Mouse (Mus musculus): ENCODE results near the gene Slc4a1. TPM values are rescaled to one million over a fixed set of nuclear protein-coding genes. Genes with fewer than 3 reads are reported as not detected.
"Not testable (repeated sequence)": the region's sequence is repeated elsewhere in the genome, so short reads cannot be mapped to it uniquely, and the experiment has no call there.

Slc4a1 gene
- total RNA-seq (2015) (1.1 and 2.0 TPM in 2 replicates), total RNA-seq (2017) (0.61 and 0.62 TPM in 2 replicates)

- ATAC-seq (replicated peaks; ENCODE audit: poor library complexity) = not testable (repeated sequence)
Measured at GRCm38 (mm10) chr11:102366103-102366502, at the start of gene Slc4a1. Gene Slc4a1, minus strand, starts transcription at chr11:102366203.

- no peak for ATAC-seq (replicated peaks; ENCODE audit: poor library complexity)
Measured at GRCm38 (mm10) chr11:102415034-102415802, 49.2 kb upstream of the Slc4a1 start.

DNA sequence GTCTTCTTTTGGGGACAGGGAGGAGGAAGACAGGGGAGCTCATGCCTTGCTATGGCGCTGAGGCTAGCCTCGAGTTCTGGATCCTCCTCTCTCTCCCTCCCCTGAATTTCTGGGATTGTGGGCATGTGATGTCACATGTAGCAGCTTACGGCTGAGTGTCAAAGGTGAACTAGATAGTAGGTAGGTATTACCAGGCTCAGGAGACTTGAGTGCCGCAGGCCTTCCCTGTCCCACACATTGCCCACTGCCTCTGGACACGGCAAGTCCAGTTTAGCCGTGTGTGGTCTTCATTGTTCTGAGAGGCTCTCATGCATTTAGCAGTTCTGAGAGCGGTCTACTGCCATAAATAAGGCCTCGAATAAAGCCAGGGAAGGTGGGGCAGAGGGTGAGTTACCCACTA is 47.1 kb upstream of the Slc4a1 start:
- ATAC-seq (replicated peaks; ENCODE audit: poor library complexity) = no peak

DNA sequence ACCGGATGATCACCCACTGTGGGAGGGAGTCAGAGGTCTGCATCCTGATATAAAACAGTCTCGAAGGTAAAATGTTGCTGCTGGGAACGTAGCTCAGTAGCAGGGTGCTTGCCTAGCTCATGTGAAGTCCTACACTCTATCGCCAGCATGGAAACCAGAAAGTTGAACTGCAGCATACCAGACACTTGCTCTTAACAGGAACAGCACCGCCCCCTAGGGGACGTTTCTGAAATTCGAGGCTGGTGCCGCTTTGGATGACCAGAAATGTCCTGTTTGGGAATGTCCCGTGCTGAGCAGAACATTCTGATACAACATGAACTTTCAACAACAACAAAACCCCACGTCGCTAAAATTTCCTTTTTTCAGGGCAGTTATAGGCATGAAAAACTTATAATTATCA is 45.7 kb upstream of the Slc4a1 start:
- ATAC-seq (replicated peaks; ENCODE audit: poor library complexity) = peak; percentile 43

GRCm38 (mm10) chr11:102411061-102411460 is 45.1 kb upstream of the Slc4a1 start:
- no peak for ATAC-seq (replicated peaks; ENCODE audit: poor library complexity)

DNA sequence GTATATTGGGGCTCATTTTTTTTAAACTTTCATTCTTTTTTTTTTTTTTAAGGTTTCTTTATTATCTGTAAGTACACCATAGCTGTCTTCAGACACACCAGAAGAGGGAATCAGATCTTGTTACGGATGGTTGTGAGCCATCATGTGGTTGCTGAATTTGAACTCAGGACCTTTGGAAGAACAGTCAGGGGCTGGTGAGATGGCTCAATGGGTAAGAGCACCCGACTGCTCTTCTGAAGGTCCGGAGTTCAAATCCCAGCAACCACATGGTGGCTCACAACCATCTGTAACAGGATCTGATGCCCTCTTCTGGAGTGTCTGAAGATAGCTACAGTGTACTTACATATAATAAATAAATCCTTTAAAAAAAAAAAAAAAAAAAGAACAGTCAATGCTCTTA is 44.3 kb upstream of the Slc4a1 start:
- not testable (repeated sequence) for ATAC-seq (replicated peaks; ENCODE audit: poor library complexity)

- ATAC-seq (replicated peaks; ENCODE audit: poor library complexity) = no peak
Measured at GRCm38 (mm10) chr11:102409795-102410330, 43.9 kb upstream of the Slc4a1 start.

- no peak for ATAC-seq (replicated peaks; ENCODE audit: poor library complexity)
Measured at GRCm38 (mm10) chr11:102408888-102409794, 43.1 kb upstream of the Slc4a1 start.

GRCm38 (mm10) chr11:102408344-102408876 is 42.4 kb upstream of the Slc4a1 start:
- ATAC-seq (replicated peaks; ENCODE audit: poor library complexity) = peak; percentile 84

DNA sequence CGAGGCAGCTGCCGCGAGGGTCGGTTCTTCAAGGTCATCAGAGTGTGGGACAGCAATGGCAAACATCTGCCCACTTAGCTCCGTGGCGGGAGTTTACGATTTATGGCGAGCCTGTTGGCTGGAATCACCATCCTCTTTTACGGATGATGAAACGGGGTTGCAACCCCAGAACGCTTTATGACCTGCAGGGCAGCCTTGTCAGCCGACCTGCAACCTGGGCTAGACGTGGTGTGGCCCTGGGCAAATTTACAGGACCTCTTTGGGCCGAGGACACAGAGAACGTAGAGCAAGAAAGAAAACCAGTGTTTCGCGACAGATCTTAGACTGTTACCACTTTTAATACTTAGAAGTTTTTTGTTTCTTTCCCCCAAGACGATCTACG is 41.8 kb upstream of the Slc4a1 start, which contains the start of gene Slc25a39:
Slc25a39 (minus strand) TSS at position 113 of the 382 bp plus-strand sequence.
- ATAC-seq (replicated peaks; ENCODE audit: poor library complexity) = peak; percentile 20; the same call in 1 of the 2 replicates

- peak; percentile 65 for ATAC-seq (replicated peaks; ENCODE audit: poor library complexity)
Measured at GRCm38 (mm10) chr11:102406900-102407833, 41.2 kb upstream of the Slc4a1 start.

DNA sequence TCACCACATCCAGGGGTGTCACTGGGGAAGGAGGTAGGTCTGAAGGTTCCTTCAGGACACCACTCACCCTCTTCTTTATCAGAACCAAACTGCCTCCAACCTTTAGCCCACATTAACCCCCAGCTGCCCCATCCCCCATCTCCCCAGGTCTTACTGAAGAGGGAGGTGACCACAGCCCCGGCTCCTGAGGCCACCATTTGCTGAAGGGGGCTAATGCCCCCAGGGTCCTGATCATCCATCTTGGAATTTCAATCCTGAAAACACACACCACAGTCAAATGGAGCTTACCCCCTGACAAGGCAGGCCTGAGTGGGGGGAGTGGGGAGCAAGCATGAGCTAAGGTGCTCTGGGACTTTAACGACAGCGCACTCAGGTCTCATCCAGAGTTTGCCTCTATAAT is 40.4 kb upstream of the Slc4a1 start:
- no peak for ATAC-seq (replicated peaks; ENCODE audit: poor library complexity)

DNA sequence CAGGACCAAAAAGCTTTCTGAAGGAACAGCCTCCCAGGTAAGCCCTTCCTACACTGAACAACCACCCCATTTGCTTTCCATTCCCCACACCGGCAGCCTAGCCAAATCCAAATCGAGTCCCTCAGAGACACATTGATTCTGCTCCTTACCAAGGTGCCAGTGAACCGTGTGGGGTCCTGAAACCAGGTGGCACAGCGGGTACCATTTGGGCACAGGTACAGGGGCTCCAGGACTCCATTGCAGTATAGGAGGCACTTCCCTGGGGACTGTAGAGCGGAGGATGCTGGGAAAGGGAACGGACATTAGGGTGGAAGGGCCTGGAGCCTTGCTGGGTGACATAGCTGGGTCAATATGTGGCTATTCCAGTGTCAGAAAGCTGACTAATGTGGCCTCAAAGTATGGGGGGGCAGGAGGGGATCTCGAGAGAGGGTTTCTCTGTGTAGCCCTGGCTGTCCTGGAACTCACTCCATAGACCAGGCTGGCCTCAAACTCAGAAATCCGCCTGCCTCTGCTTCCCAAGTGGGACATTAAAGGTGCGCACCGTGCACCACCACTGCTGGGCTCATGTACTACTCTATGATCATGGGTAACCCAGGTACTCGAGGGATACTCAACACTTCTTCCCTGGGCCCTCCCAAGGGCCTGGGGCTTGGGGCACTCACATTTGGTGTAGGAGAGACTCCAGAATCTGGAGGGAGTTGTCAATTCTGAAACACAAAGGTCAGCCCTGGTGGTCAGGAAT is 39.7 kb upstream of the Slc4a1 start:
- no peak for ATAC-seq (replicated peaks; ENCODE audit: poor library complexity)

DNA sequence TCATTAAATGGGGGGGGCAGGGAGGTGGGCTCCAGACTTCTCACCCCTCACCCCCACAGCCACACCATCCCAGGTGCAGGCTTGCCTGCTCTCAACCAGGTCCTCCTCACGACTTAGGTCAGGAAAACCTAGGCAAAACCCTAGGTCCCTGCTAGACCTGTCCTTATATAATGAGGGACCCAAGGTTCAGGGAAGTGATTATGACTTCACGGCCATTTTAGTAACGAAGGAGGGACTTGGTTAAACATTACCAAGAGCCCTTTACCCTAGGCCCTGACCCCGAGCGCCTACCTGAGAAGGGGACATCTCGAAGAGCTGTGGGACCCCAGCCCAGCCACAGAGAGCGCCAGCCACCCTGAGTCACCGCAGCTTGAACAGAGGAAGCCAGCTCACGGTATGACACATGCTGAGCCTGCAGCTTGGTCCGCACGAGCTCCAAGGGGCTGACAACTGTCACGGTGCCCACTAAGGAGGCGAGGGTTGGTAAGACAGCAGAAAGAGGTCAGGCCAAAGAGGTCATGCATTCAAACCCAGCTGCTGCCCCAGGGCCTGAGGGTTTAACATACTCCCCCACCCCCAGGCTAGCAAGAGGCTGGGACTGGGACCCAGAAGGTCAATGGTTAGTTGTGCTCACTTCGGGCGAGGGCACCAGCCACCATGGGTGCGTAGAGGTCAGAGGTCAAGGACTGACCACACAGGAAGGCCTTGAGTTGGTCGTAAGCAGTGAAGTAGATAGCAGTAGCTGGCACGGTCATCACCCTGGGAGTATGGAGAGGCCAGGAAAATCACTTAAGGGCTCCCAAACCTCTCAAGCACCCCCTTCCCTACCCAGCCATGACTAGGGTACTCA is 38.4 kb upstream of the Slc4a1 start:
- ATAC-seq (replicated peaks; ENCODE audit: poor library complexity) = no peak

GRCm38 (mm10) chr11:102403657-102404056 is 37.7 kb upstream of the Slc4a1 start:
- ATAC-seq (replicated peaks; ENCODE audit: poor library complexity) = no peak

DNA sequence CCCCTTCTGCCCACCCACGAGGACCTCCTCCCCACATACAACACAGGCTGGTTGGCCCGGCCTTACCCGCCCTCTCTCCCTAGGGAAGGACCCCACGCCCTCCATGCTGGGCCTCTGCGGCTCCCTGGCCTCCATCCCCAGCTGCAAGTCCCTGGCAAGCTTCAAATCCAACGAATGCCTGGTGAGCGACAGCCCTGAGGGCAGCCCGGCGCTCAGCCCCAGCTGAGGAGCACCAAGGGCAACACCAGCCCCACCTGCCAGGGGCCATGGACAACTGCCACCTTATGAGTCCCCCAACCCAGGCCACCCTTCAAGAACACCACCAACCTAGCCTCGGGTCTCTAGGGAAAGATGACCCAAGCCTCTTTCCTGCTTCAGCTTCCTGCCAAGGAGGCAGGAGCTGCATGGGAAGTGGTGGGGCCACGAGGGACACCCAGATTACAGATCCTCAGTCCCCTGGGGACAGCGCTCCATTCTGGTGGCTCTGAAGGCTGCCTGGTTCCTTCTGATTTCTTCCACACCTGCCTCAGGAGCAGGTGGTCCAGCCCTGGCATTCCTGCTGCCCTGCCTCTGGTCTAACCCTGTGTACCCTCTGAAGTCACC is 36.0 kb upstream of the Slc4a1 start:
- no peak for ATAC-seq (replicated peaks; ENCODE audit: poor library complexity)

DNA sequence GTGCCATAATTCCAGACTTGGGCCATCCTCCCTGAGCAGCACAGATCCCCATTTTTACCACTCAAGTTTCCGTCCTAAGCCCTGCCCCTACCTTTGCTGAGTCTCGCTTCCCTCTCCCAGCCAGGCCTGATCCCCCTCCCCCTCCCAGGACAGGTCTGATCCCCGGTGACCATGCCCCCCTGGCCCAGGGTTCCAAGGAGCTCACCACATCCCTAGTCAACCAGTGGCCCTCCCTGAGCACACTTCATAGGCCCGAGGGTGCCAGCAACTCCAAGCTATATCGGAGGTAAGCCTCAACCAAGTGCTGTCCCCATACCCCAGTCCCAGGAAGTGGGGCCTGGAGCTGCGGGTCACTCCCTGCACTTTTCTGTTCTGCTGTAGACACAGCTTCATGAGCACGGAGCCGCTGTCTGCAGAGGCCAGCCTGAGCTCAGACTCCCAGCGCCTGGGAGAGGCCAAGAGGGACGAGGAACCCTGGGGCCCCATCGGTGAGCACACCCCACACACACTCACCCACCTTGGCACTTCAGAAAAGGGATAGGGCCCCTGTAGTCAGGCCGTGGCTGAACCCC is 34.6 kb upstream of the Slc4a1 start:
- no peak for ATAC-seq (replicated peaks; ENCODE audit: poor library complexity)

DNA sequence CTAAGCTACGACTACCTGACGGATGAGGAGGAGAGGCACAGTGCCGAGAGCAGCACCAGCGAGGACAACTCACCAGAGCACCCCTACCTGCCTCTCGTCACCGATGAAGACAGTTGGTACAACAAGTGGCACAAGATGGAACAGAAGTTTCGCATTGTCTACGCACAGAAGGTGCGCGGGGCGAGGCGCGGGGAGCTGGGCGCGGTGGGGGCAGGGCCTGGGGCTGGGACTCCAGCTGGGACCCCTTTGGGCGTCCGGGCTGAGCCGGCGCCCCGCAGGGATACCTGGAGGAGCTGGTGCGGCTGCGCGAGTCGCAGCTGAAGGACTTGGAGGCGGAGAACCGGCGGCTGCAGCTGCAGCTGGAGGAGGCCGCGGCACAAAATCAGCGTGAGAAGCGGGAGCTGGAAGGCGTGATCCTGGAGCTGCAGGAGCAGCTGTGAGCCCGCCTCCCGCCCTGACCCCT is 33.6 kb upstream of the Slc4a1 start:
- no peak for ATAC-seq (replicated peaks; ENCODE audit: poor library complexity)

Measured in megakaryocyte progenitor cell, adult 5-6 weeks (primary cell).